Mouse (Mus musculus): ENCODE measurements around the gene Sox13. TPM values are rescaled to one million over a fixed set of nuclear protein-coding genes. Genes with fewer than 3 reads are reported as not detected.

Gene Sox13
- total and polyA plus RNA-seq, 3 experiments: 14.5 to 24.1 (median 18.0) TPM

Other genes with a start within 250 kb of the Sox13 start
- under 1 TPM in 1 of 2 experiments, not detected in 1; 0.69 TPM for gene Golt1a, start 114.6 kb downstream of the Sox13 start, total RNA-seq (2021)
- gene Golt1a, start 114.6 kb downstream of the Sox13 start, polyA plus RNA-seq (2012; rRNA removed): not detected in 2 replicates
- gene Kiss1, start 102.5 kb downstream of the Sox13 start, total RNA-seq (2021): not detected
- not detected in 2 replicates for gene Kiss1, start 102.5 kb downstream of the Sox13 start, polyA plus RNA-seq (2012; rRNA removed)
- 1 to 10 TPM; 5.5 to 9.2 TPM for gene Ren1, start 73.9 kb downstream of the Sox13 start, total RNA-seq (2021)
- gene Ren1, start 73.9 kb downstream of the Sox13 start, polyA plus RNA-seq (2012; rRNA removed): 4.4 and 6.0 TPM in 2 replicates
- gene Etnk2, start 60.8 kb downstream of the Sox13 start, total RNA-seq (2021): 10 to 100 TPM in 1 of 2 experiments, 1 to 10 TPM in 1; 6.2 to 13.5 TPM
- 8.2 and 10.0 TPM in 2 replicates for gene Etnk2, start 60.8 kb downstream of the Sox13 start, polyA plus RNA-seq (2012; rRNA removed)
- 100 to 1,000 TPM in 1 of 2 experiments, 10 to 100 TPM in 1; 78.9 to 116 TPM for gene Snrpe, start 185.9 kb upstream of the Sox13 start, total RNA-seq (2021)
- 2.1 and 2.3 TPM in 2 replicates for gene Snrpe, start 185.9 kb upstream of the Sox13 start, polyA plus RNA-seq (2012; rRNA removed)
- 10 to 100 TPM in 1 of 2 experiments, 1 to 10 TPM in 1; 8.7 to 10.3 TPM for gene Zbed6, start 236.5 kb upstream of the Sox13 start, total RNA-seq (2021)
- gene Zbed6, start 236.5 kb upstream of the Sox13 start, polyA plus RNA-seq (2012; rRNA removed): not detected in 2 replicates
- 10 to 100 TPM; 22.6 to 28.5 TPM for gene Gm38394, start 236.9 kb upstream of the Sox13 start, total RNA-seq (2021)
- 1.9 and 2.0 TPM in 2 replicates for gene Gm38394, start 236.9 kb upstream of the Sox13 start, polyA plus RNA-seq (2012; rRNA removed)